Mouse (Mus musculus): ENCODE measurements at regions not wholly inside any gene's neighbourhood (a gene's known extent, or its start where the extent isn't known, plus 50 kb on each side); places are given as distances from the start of the nearest gene placed in this dataset.

- DNase-seq, result no peak
Measured at GRCm38 (mm10) chr15:63532337-63533055, 312.5 kb downstream of the Gsdmc2 start.

GRCm38 (mm10) chr15:63527318-63527717, 317.7 kb downstream of the Gsdmc2 start:
- no peak for DNase-seq

GRCm38 (mm10) chr15:63526820-63527219, 318.2 kb downstream of the Gsdmc2 start:
- no peak for DNase-seq

GRCm38 (mm10) chr15:63517301-63517700, 327.7 kb downstream of the Gsdmc2 start:
- DNase-seq, result no peak

DNA sequence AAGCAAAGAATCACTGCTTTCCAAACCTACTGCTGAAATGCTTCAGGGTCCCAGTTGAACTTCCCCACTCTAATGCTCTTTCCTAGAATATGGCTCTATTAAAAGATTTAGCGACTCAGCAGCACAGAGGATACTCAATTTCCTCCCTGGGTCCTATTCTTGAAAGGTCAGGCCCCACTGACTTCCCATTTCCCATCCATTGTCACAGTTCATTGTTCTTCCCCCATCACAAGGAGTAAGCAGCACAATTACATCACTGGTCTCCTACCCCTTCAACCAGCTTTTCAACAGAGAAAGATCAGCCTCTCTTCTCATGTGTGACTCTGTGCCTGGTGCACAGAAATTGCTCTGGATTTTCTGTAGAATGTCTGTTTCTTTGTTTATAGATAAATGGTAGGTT, 344.5 kb downstream of the Gsdmc2 start:
- no peak for DNase-seq

DNA sequence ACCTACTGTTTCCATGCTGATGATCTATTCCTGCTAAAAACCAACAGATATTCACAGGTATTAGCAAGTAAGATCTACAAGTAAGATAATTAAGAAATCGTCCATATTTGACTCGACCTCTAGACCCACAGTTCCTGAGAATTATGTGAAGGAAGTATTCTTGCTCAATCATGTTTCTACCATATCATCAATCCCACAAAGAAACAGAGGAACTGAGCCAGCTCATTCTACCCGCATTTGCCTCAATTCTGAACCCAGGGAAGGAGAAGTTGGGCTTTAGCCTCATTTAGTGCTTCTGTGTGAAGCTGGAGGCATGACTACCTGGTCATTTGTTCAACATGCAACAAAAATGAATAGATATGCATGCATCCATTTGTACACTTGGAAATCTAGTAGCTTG, 346.5 kb downstream of the Gsdmc2 start:
- DNase-seq, result no peak

DNA sequence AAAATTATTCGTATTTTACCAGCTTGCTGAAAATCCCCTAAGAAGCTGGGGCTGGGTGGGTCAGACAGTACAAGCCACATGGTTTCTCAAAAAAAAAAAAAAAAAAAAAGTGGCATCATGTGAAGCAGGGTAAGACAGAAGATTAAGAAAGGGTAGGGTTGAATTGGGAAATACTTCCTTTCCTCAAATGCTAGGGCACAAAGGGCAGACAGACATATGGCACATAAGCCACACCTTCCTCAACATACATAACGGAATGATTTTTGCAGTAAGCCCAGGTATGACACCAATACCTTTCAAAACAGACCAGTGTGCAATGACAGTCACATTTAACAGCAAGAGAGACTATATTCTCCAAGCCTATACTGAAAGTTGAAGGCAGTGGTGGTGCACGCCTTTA, 347.8 kb downstream of the Gsdmc2 start:
- DNase-seq, result no peak

DNA sequence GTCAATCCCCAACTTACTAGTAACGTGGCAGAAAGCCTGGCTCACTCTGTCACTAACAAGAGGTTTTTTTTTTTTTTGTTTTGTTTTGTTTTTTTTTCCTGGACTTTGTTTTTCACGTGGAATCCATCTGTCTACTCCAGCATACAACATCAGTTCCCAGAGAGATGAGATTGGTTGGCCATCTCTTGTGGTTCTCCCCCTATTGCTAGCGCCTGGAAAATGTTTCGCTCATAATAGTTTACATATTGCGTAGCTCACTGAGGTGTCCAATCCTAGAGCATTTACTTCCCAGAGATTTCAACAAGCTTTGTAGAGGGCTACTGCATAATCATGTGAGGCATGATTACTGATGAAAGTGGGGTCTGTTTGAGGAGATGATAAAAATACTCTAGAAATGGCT, 360.1 kb downstream of the Gsdmc2 start:
- no peak for DNase-seq

DNA sequence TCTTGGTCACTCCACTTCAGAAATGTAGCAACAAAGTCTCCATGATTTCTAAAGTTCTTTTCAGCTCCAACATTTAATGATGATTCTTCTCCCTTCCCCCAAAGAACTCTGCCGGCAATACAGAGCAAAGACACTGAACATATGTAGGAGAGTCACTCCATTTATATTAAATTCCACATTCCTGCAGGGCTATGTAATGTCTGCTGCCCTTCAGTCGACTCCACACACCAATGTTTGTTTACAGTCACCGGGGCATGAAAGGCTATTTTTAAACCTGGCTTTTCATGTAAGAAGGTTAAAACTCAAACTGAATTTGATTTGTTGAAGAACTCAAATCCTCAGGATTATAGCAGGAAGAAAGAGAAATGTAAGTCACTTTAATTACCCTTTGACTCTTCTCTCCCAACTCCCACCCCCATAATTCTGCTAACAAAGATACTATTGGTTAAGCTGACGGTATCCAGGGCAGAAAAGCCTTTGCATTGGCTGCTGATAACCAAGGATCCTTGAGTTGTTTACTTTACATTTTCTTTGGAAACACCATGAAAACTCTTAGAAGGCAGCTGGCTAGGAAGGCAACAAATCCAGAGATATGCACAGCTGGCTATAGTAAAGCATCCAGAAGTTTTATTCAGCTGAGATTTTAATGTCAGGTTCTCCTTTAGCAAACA, 360.6 kb downstream of the Gsdmc2 start:
- no peak for DNase-seq

GRCm38 (mm10) chr15:63479270-63479805, 365.6 kb downstream of the Gsdmc2 start:
- no peak for DNase-seq

- DNase-seq, result no peak
Measured at GRCm38 (mm10) chr15:63466916-63467315, 378.1 kb downstream of the Gsdmc2 start.

- DNase-seq, result no peak
Measured at GRCm38 (mm10) chr15:63452529-63452928, 392.4 kb downstream of the Gsdmc2 start.

- no peak for DNase-seq
Measured at GRCm38 (mm10) chr15:63446288-63446687, 398.7 kb downstream of the Gsdmc2 start.

DNA sequence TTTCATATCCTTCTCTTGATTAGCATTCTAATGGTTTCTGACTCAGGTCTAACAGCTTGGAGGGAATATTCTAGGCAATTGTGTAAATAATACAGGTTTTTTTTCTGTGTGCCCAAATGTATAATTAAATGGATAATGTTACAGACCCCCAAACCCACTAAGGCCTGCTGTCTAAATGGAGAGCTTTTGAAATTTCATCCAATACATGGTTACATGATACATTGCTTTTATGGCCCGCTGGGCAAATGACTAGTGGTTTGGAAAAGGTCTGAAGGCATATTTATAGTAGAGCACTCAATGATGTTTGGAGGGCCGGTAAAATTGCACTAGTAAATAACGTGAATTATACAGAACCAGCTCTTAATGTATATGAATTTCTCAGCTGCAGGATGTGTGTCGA, 400.0 kb downstream of the Gsdmc2 start:
- DNase-seq, result no peak

DNA sequence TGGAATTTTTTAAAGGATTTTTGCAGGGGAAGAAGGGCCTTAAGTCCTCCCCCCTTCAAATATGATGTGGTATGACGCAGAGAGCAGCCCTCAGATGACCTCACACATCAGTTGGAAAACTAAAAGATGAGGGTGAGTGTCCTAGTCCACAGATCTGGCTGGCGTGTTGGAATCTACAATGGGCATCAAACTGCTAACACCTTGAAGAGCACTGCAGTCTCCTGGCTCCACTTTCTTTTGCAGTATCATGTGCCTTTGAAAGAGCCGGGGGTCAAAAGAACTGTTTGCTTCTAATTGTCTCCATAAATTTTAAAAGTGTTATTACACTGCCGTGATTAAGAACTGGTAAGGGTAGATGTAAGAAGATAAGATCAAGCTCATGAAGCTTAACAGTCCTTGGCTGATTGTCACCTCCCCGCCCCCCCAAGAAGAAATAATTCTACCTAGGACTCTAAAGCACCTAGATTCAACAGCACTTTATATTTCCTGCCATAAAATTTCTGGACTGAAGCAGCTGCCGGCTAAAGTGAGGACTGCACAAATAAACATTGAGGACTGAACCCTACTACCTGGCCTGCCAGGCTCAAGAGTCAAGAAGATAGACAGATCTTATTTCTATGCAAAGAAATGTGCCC, 402.7 kb downstream of the Gsdmc2 start:
- no peak for DNase-seq

DNA sequence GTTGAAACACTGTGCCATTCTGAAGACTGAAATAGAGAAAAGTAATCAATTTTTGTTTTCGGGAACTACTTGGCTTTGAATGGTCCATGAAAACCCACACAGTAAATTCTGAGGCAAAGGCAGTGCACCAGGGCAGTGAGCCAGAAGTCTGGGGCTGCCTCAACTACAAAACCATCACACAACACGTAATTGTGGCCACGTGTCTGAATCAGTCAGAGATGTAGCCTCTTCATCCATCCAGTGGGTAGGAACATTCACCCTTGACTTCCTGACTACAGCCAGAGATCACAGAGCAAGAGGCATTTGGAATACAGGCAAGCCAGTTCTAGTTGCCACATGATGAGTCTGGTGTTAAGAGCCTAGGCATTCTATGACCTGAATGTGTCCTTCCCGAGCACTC, 432.3 kb downstream of the Gsdmc2 start:
- no peak for DNase-seq

GRCm38 (mm10) chr15:63411771-63412118, 433.2 kb downstream of the Gsdmc2 start:
- DNase-seq, result no peak

GRCm38 (mm10) chr15:63410994-63411770, 433.8 kb downstream of the Gsdmc2 start:
- no peak for DNase-seq

DNA sequence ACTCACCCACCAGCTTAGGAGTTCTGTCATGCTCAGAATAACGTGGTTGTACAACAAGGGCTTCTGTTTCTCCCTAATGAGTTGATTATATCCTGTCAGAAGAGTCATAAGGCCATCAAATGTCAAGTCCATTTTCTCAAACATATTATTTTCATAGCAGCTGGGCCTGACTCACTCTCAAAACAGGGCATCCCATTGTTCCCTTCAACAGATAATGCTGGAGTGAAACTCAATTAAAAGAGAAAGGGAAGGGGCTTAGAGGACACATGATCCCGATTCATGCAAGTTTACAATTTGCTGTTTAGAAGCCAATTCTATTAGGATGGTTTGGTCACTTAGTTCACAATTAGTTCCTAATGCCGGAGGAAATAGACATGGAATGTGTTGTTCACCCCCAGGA, 444.5 kb downstream of the Gsdmc2 start:
- no peak for DNase-seq

DNA sequence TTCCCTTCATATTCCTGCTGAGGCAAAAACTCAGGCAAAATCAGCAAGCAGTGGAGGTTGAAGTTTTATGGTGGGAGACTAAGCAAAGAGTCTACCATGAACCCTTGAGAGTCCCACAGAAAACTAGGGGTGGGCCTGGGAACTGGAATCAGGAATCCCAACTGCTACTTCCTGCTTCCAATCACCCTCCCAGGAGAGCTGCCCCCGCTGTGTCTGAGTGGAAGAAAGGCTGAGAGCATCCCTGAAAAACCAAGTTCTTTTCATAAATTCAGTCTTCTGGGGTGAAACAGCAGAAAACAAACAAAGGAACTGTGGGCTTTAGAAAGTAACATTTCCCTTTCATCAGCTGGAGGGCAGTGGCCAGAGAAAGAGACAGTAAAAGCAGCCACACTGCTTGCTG, 445.0 kb downstream of the Gsdmc2 start:
- no peak for DNase-seq

DNA sequence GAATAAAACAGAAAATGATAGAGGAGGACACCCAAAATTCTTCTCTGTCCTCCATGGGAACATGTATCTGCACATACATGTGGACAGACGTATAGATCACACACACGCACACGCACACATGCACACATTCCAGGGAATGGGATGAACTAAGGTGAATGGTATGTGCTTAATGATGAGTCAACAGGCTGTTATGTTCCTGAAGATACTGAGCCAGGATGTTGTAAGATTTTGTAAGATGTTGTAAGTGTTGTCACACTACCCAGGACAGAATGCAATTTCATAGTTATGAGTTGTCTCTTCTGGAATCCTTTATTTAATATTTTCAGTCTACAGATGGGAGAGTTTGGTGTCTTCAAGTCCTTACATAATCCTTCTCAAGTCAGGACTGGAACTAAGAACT, 447.5 kb downstream of the Gsdmc2 start:
- DNase-seq, result no peak

GRCm38 (mm10) chr15:63377258-63377657, 467.7 kb downstream of the Gsdmc2 start:
- DNase-seq, result no peak

GRCm38 (mm10) chr15:63371328-63372023, 473.5 kb downstream of the Gsdmc2 start:
- no peak for DNase-seq

All from kidney, adult 18-20 months (tissue).